Mouse (Mus musculus) thymus, postnatal 0 days (tissue): ENCODE data around the gene Dock6. TPM values are rescaled to one million over a fixed set of nuclear protein-coding genes. Genes with fewer than 3 reads are reported as not detected.
"Not testable (repeated sequence)": the region's sequence is repeated elsewhere in the genome, so short reads cannot be mapped to it uniquely, and the experiment has no call there.

ENCODE experiments used
- DNase-seq: peaks from one replicate; pipeline ENCODE4 v3.0.0-alpha.2; 2015; ENCODE audit warnings: low spot score
- polyA plus RNA-seq: library from polyadenylated mRNA; unstranded; fragments of >200 nt; fragmentation: Nextera tagmentation; extraction: Ambion mirVana; gene quantifications from 2 replicates; pipeline ENCODE4 v1.2.1, GENCODE M21; 2015

Dock6 gene
- polyA plus RNA-seq, 1 experiment from 2014 or later: 5.9 TPM

GRCm38 (mm10) chr9:21784517-21785307 is 67.7 kb downstream of the Dock6 start:
- no peak for DNase-seq

DNA sequence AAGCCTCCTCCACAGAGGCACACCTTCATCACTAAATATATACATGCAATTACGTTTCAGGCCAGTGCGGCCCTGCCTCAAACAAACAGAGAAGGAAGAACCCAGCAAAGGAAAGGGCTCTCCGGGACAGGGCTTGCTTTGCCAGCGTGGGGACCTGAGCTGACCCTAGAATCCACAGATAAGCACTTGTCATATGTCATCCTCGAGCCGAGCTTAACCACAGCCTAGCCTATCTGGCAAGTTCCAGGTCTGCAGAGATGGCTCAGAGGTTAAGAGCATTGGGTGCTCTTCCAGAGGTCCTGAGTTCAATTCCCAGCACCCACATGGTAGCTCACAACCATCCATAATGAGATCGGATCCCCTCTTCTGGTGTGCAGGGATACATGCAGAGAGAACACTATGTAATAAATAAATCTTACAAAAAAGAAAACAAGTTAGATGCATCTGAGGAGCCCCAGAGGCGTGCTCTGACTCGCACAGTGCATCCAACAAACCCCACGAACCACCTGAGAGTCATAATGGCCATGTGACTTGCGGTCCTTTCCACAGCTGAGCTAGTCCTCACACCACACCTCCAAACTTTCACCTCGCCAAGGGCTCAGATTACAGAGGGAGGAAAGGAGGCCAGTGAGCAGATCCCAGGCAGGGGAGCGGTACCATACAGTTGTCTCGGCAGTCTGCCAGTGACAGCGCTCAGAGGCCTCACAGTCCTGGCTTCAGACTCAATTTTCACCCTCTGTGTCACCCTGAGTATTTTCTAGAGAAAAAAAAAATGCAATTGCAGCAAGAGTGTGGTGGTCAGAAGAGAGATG is 70.6 kb downstream of the Dock6 start:
- no peak for DNase-seq

- no peak for DNase-seq
These were observed 74.7 kb downstream of the Dock6 start for GRCm38 (mm10) chr9:21777726-21778125.

DNA sequence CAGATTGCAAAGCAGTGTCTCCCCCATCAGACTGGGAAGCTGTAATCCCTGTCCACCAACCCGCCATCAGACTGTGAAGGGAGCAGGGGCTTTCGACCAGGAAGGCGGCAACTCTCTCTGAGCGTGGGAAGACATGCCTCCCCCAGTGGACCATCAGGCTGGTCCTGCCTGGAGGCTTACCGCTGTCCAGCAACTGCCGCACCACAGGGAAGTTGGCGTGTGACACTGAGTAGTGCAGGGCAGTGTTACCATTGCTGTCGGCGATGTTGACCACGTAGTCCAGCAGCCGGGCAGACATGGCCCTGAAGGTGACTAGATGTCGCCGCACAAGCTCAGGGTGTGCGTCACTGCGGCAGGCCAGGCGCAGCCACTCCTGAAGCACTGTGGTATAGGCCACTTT is 78.1 kb downstream of the Dock6 start:
- no peak for DNase-seq

DNA sequence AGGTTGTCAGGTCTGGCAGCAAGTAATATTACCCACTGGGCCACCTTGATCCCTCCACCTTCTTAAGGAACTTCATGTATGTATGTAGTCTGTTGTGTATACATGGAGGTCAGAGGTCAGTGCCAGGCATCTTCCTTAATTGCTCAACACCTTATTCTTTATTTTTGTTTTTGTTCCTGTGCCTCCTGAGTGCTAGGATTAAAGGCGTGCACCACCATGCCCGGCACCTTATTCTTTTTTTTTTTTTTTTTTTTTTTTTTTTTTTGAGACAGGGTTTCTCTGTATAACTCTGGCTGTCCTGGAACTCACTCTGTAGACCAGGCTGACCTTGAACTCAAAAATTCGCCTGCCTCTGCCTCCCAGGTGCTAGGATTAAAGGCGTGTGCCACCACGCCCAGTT is 79.0 kb downstream of the Dock6 start:
- DNase-seq: not testable (repeated sequence)

- DNase-seq: no peak
These were observed 82.8 kb downstream of the Dock6 start for GRCm38 (mm10) chr9:21769558-21770183.

DNA sequence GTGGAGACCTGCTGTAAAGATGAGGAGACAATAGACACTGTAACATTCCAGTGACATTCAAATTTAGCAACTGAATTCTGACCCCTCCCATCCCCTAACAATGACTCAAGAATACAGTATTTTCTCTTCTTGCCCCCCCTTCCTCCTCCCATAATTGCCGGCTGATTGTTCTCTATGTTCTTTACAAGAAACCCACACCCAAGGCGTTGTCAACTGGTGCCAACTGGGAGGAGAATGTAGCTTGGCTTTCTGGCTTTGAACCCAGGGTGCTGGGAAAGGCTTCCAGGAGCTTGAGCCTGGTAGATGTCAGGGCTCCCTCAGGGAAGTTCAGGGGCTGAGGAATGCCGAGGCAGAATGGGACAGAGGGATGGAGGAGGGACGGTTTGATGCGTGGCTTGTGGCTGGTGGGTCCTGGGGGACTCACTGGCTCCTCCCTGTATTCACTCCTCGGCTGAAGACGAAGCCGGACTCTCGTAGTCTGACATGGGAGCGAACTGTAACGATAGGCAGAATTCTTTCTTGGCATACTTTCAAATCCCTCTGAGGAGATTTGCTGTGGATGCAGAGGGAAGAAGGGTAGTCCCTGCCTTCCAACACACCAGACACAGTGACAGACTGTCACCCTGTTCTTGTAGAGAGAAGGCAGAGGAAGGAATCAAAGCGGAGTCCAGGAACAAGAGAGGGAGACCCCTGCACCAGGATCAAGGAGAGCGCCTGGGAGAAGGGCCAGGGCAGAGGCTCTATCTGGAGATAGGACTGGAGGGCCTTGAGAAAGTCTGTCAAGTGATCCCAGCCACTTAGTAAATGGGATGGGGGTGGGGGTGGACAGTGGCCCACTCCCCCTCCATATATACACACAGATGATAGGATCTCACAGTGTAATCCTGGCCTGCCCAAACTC is 83.7 kb downstream of the Dock6 start:
- DNase-seq: no peak

GRCm38 (mm10) chr9:21767896-21768295 is 84.5 kb downstream of the Dock6 start:
- DNase-seq: no peak

- no peak for DNase-seq
These were observed 88.1 kb downstream of the Dock6 start for GRCm38 (mm10) chr9:21764084-21764999.

GRCm38 (mm10) chr9:21762135-21762534 is 90.3 kb downstream of the Dock6 start:
- DNase-seq: no peak

DNA sequence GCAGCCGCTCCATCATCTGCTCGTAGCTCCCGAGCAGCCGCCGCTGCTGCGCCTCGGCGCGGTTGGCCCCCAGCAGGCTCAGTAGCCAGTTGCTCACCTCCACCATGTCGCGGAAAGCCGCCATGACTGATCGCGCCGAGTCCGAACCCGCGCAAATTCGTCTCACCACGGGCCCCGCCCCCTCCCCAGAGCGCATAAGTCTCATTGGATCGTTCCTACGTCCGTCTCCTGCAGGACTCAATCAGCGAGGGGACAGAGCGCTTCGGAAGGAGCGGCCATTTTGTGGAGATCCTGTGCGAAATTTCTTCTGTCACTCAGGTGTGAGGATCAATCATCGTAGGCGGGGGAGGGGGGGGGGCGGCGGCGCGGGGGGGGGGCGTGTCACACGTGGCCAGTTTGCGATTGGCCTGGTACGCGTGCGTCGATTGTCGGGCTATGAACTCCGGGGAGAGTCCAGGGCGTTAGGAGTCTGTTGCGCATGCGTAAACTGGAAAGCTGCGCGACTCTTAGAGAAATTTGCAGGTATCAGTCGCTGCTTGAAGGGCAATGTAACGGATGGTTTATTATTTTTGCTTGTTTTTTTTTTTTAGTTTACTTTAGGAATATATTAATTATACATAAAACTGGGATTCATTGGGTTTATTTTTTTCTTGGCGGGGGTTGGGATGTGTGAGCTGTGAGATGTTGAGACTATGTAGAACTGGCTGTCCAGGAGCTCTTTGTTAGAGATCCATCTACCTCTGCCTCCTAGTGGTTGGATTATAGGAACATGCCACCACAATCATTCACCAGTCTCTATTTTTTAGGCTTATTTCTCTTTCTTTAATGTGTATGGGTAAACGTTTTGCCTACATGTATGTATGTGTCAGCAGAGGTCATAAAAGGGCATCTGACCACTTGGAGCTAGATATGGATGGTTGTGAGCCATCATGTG is 92.0 kb downstream of the Dock6 start, which contains the start of gene Spc24:
Gene Spc24 (minus strand): TSS at position 149 of the 934 bp plus-strand sequence.
- DNase-seq: peak; percentile 98

GRCm38 (mm10) chr9:21759718-21760117 is 92.7 kb downstream of the Dock6 start:
- peak; percentile 13 for DNase-seq

DNA sequence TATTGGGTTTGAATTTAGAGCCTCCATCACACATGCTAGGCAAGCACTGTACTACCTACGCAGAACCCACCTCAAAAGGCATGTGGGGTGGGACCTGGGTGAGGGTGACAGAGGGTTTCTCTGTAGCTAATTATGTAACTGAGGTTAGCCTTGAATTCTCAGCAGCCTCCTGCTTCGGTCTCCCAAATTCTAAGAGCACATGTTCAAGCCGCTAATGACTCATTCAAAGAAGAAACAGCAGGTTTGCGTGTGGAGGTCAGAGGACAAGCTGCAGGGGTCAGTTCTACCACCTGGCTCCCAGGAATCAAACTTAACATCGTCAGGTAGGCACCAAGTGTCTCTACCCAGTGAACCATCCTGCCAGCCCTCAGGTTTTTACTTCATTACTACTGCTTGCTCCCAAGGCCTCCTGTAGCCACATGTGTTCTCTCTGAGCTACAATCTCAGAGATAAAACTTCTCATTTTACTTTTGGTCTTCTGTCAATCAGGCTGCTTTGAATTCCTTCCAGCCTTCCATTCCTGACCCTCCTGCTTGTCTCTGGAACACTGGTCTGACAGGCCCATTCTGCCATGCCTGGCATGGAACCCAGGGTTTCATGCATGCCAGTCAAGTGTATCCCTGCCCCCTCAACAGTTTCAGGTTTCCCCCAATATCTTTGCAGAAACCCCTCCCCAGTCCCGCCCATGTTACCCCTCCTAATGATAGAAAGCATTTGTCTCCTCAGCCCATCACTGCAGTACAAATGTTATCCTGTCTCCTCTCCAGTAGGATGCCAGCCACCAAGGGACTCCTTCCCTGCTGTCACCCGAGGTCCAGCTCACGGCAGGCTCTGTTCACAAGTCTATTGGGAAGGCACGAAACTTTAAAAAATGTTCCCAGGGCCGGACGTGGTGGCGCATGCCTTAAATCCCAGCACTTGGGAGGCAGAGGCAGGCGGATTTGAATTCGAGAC is 93.6 kb downstream of the Dock6 start:
- DNase-seq: no peak

- DNase-seq: no peak
These were observed 97.7 kb downstream of the Dock6 start for GRCm38 (mm10) chr9:21754516-21755321.

DNA sequence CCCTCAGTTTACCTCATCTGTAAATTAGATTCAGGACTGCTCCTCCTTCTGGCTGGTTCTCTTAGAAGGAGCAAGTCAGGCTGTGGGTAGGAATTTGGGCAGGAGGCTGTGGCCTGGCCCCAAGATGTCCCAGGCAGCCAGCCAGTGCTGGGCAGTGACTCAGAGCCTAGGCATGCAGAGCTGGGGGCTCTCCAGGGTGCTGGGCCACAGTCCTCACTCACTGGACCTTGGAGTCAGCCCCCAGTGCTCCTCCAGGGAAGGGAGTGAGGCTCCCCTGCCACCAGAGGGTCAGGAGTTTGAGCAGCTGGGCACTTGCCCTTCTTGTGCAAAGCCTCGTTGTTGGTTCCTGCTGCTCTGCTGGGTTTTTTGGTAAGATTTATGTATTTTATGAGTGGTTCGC is 98.4 kb downstream of the Dock6 start:
- no peak for DNase-seq

- no peak for DNase-seq
These were observed 100.1 kb downstream of the Dock6 start for GRCm38 (mm10) chr9:21752252-21752792.
